Mouse (Mus musculus): ENCODE results near the gene Bhlhe40. TPM values are rescaled to one million over a fixed set of nuclear protein-coding genes. Genes with fewer than 3 reads are reported as not detected.

The Bhlhe40 gene
- polyA plus RNA-seq, 2 experiments from 2014 or later: 73.9 to 107 TPM

Other genes starting within 250 kb of the Bhlhe40 start
- gene Arl8b, start 122.5 kb downstream of the Bhlhe40 start, polyA plus RNA-seq (2017; shearing (Covaris generic)): 10 to 100 TPM; 41.0 to 42.6 TPM
- gene Edem1, start 168.0 kb downstream of the Bhlhe40 start, polyA plus RNA-seq (2017; shearing (Covaris generic)): 10 to 100 TPM; 57.3 to 57.9 TPM